Comparison of ENCODE assay signal across 12 mouse cellular contexts in the genomic region with DNA sequence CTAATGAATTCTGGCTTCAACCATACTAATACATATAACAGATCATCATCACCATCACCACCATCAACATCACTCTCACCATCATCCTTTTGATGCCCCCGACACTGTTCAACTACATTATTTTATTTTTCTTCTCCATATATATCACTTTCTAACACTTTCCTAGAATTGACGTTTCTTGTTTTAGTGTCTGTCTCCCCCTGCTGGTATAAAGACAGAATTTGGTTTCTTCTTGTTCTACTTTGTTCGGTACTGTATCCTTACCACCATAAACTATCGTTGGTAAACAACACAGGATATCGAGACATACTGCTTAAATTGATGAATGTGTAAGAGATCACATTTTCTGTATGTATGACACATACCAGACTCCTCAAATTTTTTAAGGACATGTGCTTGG.
DNase-seq lines count a peak whose midpoint lies in the region; TF ChIP-seq lines count a peak whose summit lies in the region.
"Had no signal": no experiment of that assay in that cellular context is flagged by ENCODE, and none has a peak within 500 bp of the region (broad histone marks: within the 10 kb centered on the region; RNA-seq: fewer than 3 reads in every experiment).

No protein-coding gene starts in this region.

- peak; percentile 4 for DNase-seq in cerebellum, adult 9-10 months
- DNase-seq in cerebellum, postnatal 25 days, result no peak
- DNase-seq in left cerebral cortex, adult 2 months (ENCODE audit: extremely low spot score in 1 of 2, low spot score in 2 of 2), result no peak
- no peak for DNase-seq in left cerebral cortex, postnatal 36 days (ENCODE audit: low spot score in 2 of 2)
- DNase-seq in MEL-GATA-1-ER (ENCODE audit: extremely low read depth, low read depth), result peak; percentile 29
- peak; percentile 12 for DNase-seq in forelimb bud, embryonic 11.5 days (ENCODE audit: low read depth, low spot score)
- no peak for DNase-seq in cerebellum, postnatal 4 days (ENCODE audit: low spot score in 2 of 2)
- no peak for DNase-seq in cerebellum, adult 9-11 months
- DNase-seq: adrenal gland, adult 2 months; B cell, adult 2 months; gastrocnemius, postnatal 14 days; heart, postnatal 4 days had no signal

- no peak overlapping the region for H3K4me3 ChIP-seq in left cerebral cortex, adult 2 months

- H3K27ac ChIP-seq in left cerebral cortex, adult 2 months, result no peak overlapping the region

- TF ChIP-seq CTCF in left cerebral cortex, adult 2 months (IDR thresholded peaks at IDR 0.05), result peak; percentile 63

- intact Hi-C loops in left cerebral cortex, adult 2 months (cut with DNase I), result no loop called here
- intact Hi-C loops in left cerebral cortex, postnatal 36 days (cut with DNase I), result no loop called here

Comparison
In these comparisons a context has a peak if more than half of its experiments do, and no peak if none do; other contexts are left out.
1. DNase-seq: peak in cerebellum, adult 9-10 months (single experiment), MEL-GATA-1-ER (single experiment) and forelimb bud, embryonic 11.5 days (single experiment); none in cerebellum, postnatal 25 days (0 of 2), left cerebral cortex, adult 2 months (0 of 2), left cerebral cortex, postnatal 36 days (0 of 2), cerebellum, postnatal 4 days (0 of 2) and cerebellum, adult 9-11 months (single experiment).